Mouse (Mus musculus): ENCODE measurements at regions not wholly inside any gene's neighbourhood (a gene's known extent, or its start where the extent isn't known, plus 50 kb on each side); places are given as distances from the start of the nearest gene placed in this dataset.

DNA sequence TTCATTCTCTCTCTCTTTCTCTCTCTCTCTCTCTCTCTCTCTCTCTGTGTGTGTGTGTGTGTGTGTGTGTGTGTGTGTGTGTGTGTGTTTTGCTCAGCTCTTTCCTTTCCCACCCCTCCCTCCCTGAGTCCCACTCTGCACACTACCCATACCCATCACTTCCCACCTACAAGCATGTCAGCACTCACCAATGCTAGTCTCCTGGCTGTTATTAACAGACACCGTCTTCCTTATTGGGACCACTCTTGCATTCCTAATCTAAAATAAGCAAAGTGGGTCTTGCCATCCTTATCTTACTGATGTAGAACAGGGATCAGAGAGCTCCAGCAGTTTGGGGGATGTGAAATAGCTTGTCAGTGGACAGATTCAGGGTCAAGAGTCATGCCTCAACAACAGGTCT is 153.3 kb upstream of the Cadm1 start:
- TF ChIP-seq POLR2A (IDR thresholded peaks at IDR 0.05; ENCODE audit: borderline replicate concordance, control insufficient read depth, low read depth, low read length) (no peak), CTCF (IDR thresholded peaks at IDR 0.05; ENCODE audit: control insufficient read depth, insufficient read depth, low read length) (no peak)

Data from bone marrow, adult 2 months (tissue).